Mouse (Mus musculus) bone marrow macrophage, adult 2 months (primary cell): ENCODE results near the gene Psmb3.

Experiments
- CTCF ChIP-seq: IDR thresholded peaks from 2 replicates; pipeline ENCODE4 v1.5.1; 2012; ENCODE audit warnings: low read depth, mild to moderate bottlenecking, low read length, moderate library complexity
- POLR2A ChIP-seq: IDR thresholded peaks from 2 replicates; pipeline ENCODE4 v1.6.1; 2012; ENCODE audit warnings: mild to moderate bottlenecking, low read depth, low read length, borderline replicate concordance

DNA sequence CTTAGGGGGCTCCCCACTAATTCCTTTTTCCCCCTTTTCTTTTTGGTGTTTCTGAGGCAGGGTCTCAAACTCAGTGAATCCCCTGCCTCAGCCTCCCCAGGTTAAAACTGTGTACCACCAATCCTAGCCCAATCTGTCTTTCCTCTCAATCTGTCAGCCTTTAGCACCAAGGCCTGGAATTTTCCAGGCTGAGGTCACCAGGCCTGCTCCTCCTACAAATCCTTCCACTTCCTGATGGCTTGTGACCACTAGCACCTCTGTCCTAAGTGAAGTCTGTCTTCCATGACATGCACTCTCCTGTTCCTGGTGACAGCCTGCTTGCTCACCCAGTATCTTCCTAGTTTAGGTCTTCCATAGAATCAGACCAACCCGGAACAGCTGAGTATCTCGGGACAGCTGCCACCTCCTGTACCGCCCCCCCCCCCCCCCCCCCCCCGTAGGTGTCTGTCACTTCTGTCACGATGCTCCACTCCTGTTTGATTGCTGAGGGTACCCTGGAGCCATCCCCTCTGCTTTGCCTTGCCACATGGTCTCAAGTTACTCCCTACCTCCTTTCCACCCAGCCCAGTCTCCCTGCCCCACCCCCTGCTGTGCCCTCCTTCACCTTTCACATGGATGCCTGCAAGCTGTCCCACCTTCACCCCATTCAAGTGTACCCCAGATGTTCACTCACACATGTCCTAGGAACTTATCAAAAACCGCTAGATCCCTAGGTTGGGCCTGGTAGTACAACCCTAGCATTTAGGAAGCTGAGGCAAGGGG, 45.8 kb upstream of the Psmb3 start:
- TF ChIP-seq CTCF = no peak
- no peak for TF ChIP-seq POLR2A
